Mouse (Mus musculus) heart, embryonic 14.5 days (tissue): ENCODE measurements at regions not wholly inside any gene's neighbourhood (a gene's known extent, or its start where the extent isn't known, plus 50 kb on each side); places are given as distances from the start of the nearest gene placed in this dataset.

Experiments used
- ATAC-seq: fragments of 200-750 bp; cut with Nextera tagmentation; 2 replicates; pipeline ENCODE4 v1.8.0; 2017; ENCODE audit warnings: low read depth, moderate TSS enrichment; ENCODE audit not compliant: insufficient number of reproducible peaks, insufficient read depth, low FRiP score
- H3K27ac ChIP-seq, 2 experiments: fragments of 200-500 bp in 1 of 2; fragments of 300-500 bp in 1 of 2; sonication (generic) in 1 of 2; replicated peaks in 1 of 2; 2 replicates each; pipeline ENCODE4 v1.5.1; 2012 to 2014; ENCODE audit warnings: low read depth in 2 of 2, low read length in 2 of 2, control low read depth in 1 of 2, mild to moderate bottlenecking in 1 of 2, mixed read lengths in 1 of 2; ENCODE audit not compliant: control insufficient read depth in 1 of 2, insufficient read depth in 1 of 2
- H3K27me3 ChIP-seq: fragments of 300-500 bp; sonication (generic); 2 replicates; pipeline ENCODE4 v1.6.1; 2014; ENCODE audit warnings: mild to moderate bottlenecking, low read length, control low read depth; ENCODE audit not compliant: control insufficient read depth, insufficient read depth
- H3K36me3 ChIP-seq: fragments of 300-500 bp; sonication (generic); 2 replicates; pipeline ENCODE4 v1.6.1; 2014; ENCODE audit warnings: mild to moderate bottlenecking, control low read depth, low read length, mixed read lengths; ENCODE audit not compliant: control insufficient read depth, insufficient read depth
- H3K4me1 ChIP-seq, 2 experiments: fragments of 200-500 bp in 1 of 2; fragments of 300-500 bp in 1 of 2; sonication (generic) in 1 of 2; 2 replicates each; pipeline ENCODE4 v1.6.1; 2012 to 2014; ENCODE audit warnings: low read length in 2 of 2, control low read depth in 1 of 2, mixed read lengths in 1 of 2; ENCODE audit not compliant: control insufficient read depth in 2 of 2, insufficient read depth in 2 of 2
- H3K4me2 ChIP-seq: fragments of 300-500 bp; sonication (generic); 2 replicates; pipeline ENCODE4 v1.6.1; 2014; ENCODE audit warnings: mild to moderate bottlenecking, low read length
- H3K4me3 ChIP-seq, 2 experiments: fragments of 200-500 bp in 1 of 2; fragments of 300-500 bp in 1 of 2; sonication (generic) in 1 of 2; 2 replicates each; pipeline ENCODE4 v1.5.1; 2012 to 2014; ENCODE audit warnings: low read length in 2 of 2, mild to moderate bottlenecking in 2 of 2, control low read depth in 1 of 2, low read depth in 1 of 2, moderate library complexity in 1 of 2; ENCODE audit not compliant: control insufficient read depth in 1 of 2, insufficient read depth in 1 of 2
- H3K9ac ChIP-seq: fragments of 300-500 bp; sonication (generic); 2 replicates; pipeline ENCODE4 v1.6.1; 2014; ENCODE audit warnings: mild to moderate bottlenecking, low read length
- H3K9me3 ChIP-seq: fragments of 300-500 bp; sonication (generic); 2 replicates; pipeline ENCODE4 v1.6.1; 2016; ENCODE audit warnings: low read length, control low read depth; ENCODE audit not compliant: control insufficient read depth
- WGBS: fragments of 180-500 bp; shearing (Covaris S2); extraction: QIAGEN DNeasy Blood & Tissue Kit; methylation state at CpG from one replicate; pipeline ENCODE4 v1.1.7; 2014; 5-methylcytosine and 5-hydroxymethylcytosine counted together

- Histone ChIP-seq H3K27ac (no peak overlapping the region), H3K4me2 (no peak overlapping the region), H3K36me3 (no peaks in the 10 kb centered on the region), H3K4me3 (no peak overlapping the region), H3K9me3 (no peaks in the 10 kb centered on the region), H3K27me3 (no peaks in the 10 kb centered on the region), H3K9ac (no peak overlapping the region), H3K4me1 (no peaks in the 10 kb centered on the region)
- ATAC-seq, result no peak
- WGBS, result 78% methylated on average over 6 of the region's 6 CpGs
Measured at GRCm38 (mm10) chr11:110902918-110903317, 64.9 kb upstream of the Kcnj16 start.
